Mouse (Mus musculus) MEL (cell line): ENCODE data around the gene Madd. TPM values are rescaled to one million over a fixed set of nuclear protein-coding genes. Genes with fewer than 3 reads are reported as not detected.
A peak's percentile ranks its signal among the peaks of the same experiment; 100 is the strongest.

Experiments used
- DNase-seq: peaks from one replicate; pipeline ENCODE4 v3.0.0; 2011; ENCODE audit warnings: low read depth, low spot score
- H3K27ac ChIP-seq: 2 replicates; pipeline ENCODE4 v1.5.1; 2012; ENCODE audit warnings: low read depth, mild to moderate bottlenecking, control low read depth, low read length, moderate library complexity; ENCODE audit not compliant: control insufficient read depth
- H3K27me3 ChIP-seq, 2 experiments: fragments of 150-350 bp in 1 of 2; sonication (generic) in 1 of 2; 2 replicates each; pipeline ENCODE4 v1.6.1; 2012; ENCODE audit warnings: low read length in 2 of 2, mild to moderate bottlenecking in 2 of 2, improper control_type of control experiment in 1 of 2, moderate library complexity in 1 of 2; ENCODE audit not compliant: insufficient read depth in 2 of 2, control insufficient read depth in 1 of 2
- H3K36me3 ChIP-seq, 2 experiments: 2 replicates each; pipeline ENCODE4 v1.6.1; 2012 to 2014; ENCODE audit warnings: low read length in 2 of 2, improper control_type of control experiment in 1 of 2, inconsistent platforms in 1 of 2, mild to moderate bottlenecking in 1 of 2; ENCODE audit not compliant: insufficient read depth in 2 of 2, control insufficient read depth in 1 of 2
- H3K4me1 ChIP-seq, 2 experiments: fragments of 150-350 bp in 1 of 2; sonication (generic) in 1 of 2; 2 replicates each; pipeline ENCODE4 v1.6.1; 2012; ENCODE audit warnings: low read length in 2 of 2, improper control_type of control experiment in 1 of 2, mild to moderate bottlenecking in 1 of 2; ENCODE audit not compliant: insufficient read depth in 2 of 2, control insufficient read depth in 1 of 2
- H3K4me3 ChIP-seq, 2 experiments: fragments of 150-350 bp in 1 of 2; sonication (generic) in 1 of 2; 2 replicates each; pipeline ENCODE4 v1.5.1; 2012; ENCODE audit warnings: low read depth in 2 of 2, low read length in 2 of 2, mild to moderate bottlenecking in 2 of 2, moderate library complexity in 2 of 2, control low read depth in 1 of 2, improper control_type of control experiment in 1 of 2; ENCODE audit not compliant: control insufficient read depth in 1 of 2, insufficient read depth in 1 of 2
- H3K79me2 ChIP-seq: 2 replicates; pipeline ENCODE4 v1.6.1; 2012; ENCODE audit warnings: mild to moderate bottlenecking, low read length, moderate library complexity; ENCODE audit not compliant: control insufficient read depth, poor library complexity, insufficient read depth
- H3K9ac ChIP-seq: 2 replicates; pipeline ENCODE4 v1.6.1; 2012; ENCODE audit warnings: low read depth, mild to moderate bottlenecking, control low read depth, low read length, moderate library complexity; ENCODE audit not compliant: control insufficient read depth, poor library complexity, severe bottlenecking
- H3K9me3 ChIP-seq: fragments of 150-350 bp; sonication (generic); replicated peaks from 2 replicates; pipeline ENCODE4 v1.6.1; 2012; ENCODE audit warnings: mild to moderate bottlenecking, low read length, improper control_type of control experiment, moderate library complexity; ENCODE audit not compliant: insufficient read depth
- BHLHE40 ChIP-seq: IDR thresholded peaks from 2 replicates; pipeline ENCODE4 v1.6.1; 2012; ENCODE audit warnings: low read depth, mild to moderate bottlenecking, inconsistent platforms, low read length, improper control_type of control experiment, borderline replicate concordance
- CHD1 ChIP-seq: IDR thresholded peaks from 2 replicates; pipeline ENCODE4 v1.6.1; 2012; ENCODE audit warnings: low read depth, mild to moderate bottlenecking, inconsistent platforms, low read length, improper control_type of control experiment
- CHD2 ChIP-seq: IDR thresholded peaks from 2 replicates; pipeline ENCODE4 v1.6.1; 2011; ENCODE audit warnings: low read length, improper control_type of control experiment
- ELF1 ChIP-seq: IDR thresholded peaks from 2 replicates; pipeline ENCODE4 v1.6.1; 2014; ENCODE audit warnings: low read depth, mild to moderate bottlenecking, inconsistent platforms, low read length, improper control_type of control experiment, moderate library complexity
- EP300 ChIP-seq, 2 experiments: IDR thresholded peaks; 2 replicates each; pipeline ENCODE4 v1.6.1; 2011; ENCODE audit warnings: improper control_type of control experiment in 2 of 2, low read length in 2 of 2, low read depth in 1 of 2, mild to moderate bottlenecking in 1 of 2
- ETS1 ChIP-seq: IDR thresholded peaks from 2 replicates; pipeline ENCODE4 v1.6.1; 2012; ENCODE audit warnings: low read depth, mild to moderate bottlenecking, inconsistent platforms, low read length, improper control_type of control experiment, moderate library complexity
- GATA1 ChIP-seq: IDR thresholded peaks from 2 replicates; pipeline ENCODE4 v1.6.1; 2011; ENCODE audit warnings: low read depth, low read length, improper control_type of control experiment
- HCFC1 ChIP-seq: IDR thresholded peaks from 2 replicates; pipeline ENCODE4 v1.6.1; 2012; ENCODE audit warnings: low read depth, mild to moderate bottlenecking, inconsistent platforms, low read length, improper control_type of control experiment, moderate library complexity
- MAFK ChIP-seq: IDR thresholded peaks from 2 replicates; pipeline ENCODE4 v1.6.1; 2011; ENCODE audit warnings: low read depth, mild to moderate bottlenecking, low read length, improper control_type of control experiment, borderline replicate concordance
- MAX ChIP-seq: IDR thresholded peaks from 2 replicates; pipeline ENCODE4 v1.6.1; 2011; ENCODE audit warnings: low read length, improper control_type of control experiment
- MEF2A ChIP-seq: IDR thresholded peaks from 2 replicates; pipeline ENCODE4 v1.6.1; 2014; ENCODE audit warnings: low read depth, mild to moderate bottlenecking, inconsistent platforms, low read length, improper control_type of control experiment; ENCODE audit not compliant: poor library complexity, insufficient replicate concordance, severe bottlenecking; ENCODE audit errors: extremely low read depth
- MXI1 ChIP-seq: IDR thresholded peaks from 2 replicates; pipeline ENCODE4 v1.6.1; 2011; ENCODE audit warnings: mild to moderate bottlenecking, low read depth, low read length, improper control_type of control experiment
- MYB ChIP-seq: IDR thresholded peaks from 2 replicates; pipeline ENCODE4 v1.6.1; 2011; ENCODE audit warnings: mild to moderate bottlenecking, low read depth, low read length, improper control_type of control experiment
- MYC ChIP-seq: IDR thresholded peaks from 2 replicates; pipeline ENCODE4 v1.6.1; 2011; ENCODE audit warnings: low read depth, mild to moderate bottlenecking, low read length, improper control_type of control experiment, moderate library complexity
- POLR2A ChIP-seq, 2 experiments: IDR thresholded peaks; 2 replicates each; pipeline ENCODE4 v1.6.1; 2011 to 2012; ENCODE audit warnings: low read length in 2 of 2, mild to moderate bottlenecking in 2 of 2, control low read depth in 1 of 2, improper control_type of control experiment in 1 of 2, low read depth in 1 of 2, moderate library complexity in 1 of 2; ENCODE audit not compliant: control insufficient read depth in 1 of 2, insufficient read depth in 1 of 2, poor library complexity in 1 of 2
- POLR2AphosphoS5 ChIP-seq: IDR thresholded peaks from 2 replicates; pipeline ENCODE4 v1.6.1; 2012; ENCODE audit warnings: low read depth, borderline replicate concordance, mild to moderate bottlenecking, inconsistent platforms, low read length, moderate library complexity, mixed read lengths
- RCOR1 ChIP-seq: IDR thresholded peaks from 2 replicates; pipeline ENCODE4 v1.6.1; 2012; ENCODE audit warnings: low read depth, mild to moderate bottlenecking, inconsistent platforms, low read length, improper control_type of control experiment
- SIN3A ChIP-seq: IDR thresholded peaks from 2 replicates; pipeline ENCODE4 v1.6.1; 2012; ENCODE audit warnings: low read length, improper control_type of control experiment, inconsistent platforms
- SMC3 ChIP-seq: IDR thresholded peaks from 2 replicates; pipeline ENCODE4 v1.6.1; 2011; ENCODE audit warnings: low read depth, low read length, improper control_type of control experiment
- TAL1 ChIP-seq: IDR thresholded peaks from 2 replicates; pipeline ENCODE4 v1.6.1; 2012; ENCODE audit warnings: mild to moderate bottlenecking, inconsistent platforms, low read length, moderate library complexity, mixed read lengths
- TBP ChIP-seq: IDR thresholded peaks from 2 replicates; pipeline ENCODE4 v1.8.0; 2011; ENCODE audit warnings: low read depth, low read length, improper control_type of control experiment
- TCF12 ChIP-seq: IDR thresholded peaks from 2 replicates; pipeline ENCODE4 v1.6.1; 2014; ENCODE audit warnings: low read depth, mild to moderate bottlenecking, inconsistent platforms, low read length, improper control_type of control experiment, moderate library complexity
- UBTF ChIP-seq: IDR thresholded peaks from 2 replicates; pipeline ENCODE4 v1.6.1; 2012; ENCODE audit warnings: low read depth, mild to moderate bottlenecking, inconsistent platforms, low read length, improper control_type of control experiment, moderate library complexity, borderline replicate concordance; ENCODE audit not compliant: insufficient read depth
- USF1 ChIP-seq: IDR thresholded peaks from 2 replicates; pipeline ENCODE4 v1.6.1; 2014; ENCODE audit warnings: low read depth, mild to moderate bottlenecking, inconsistent platforms, low read length, improper control_type of control experiment, moderate library complexity
- ZC3H11A ChIP-seq: IDR thresholded peaks from 2 replicates; pipeline ENCODE4 v1.6.1; 2012; ENCODE audit warnings: low read depth, mild to moderate bottlenecking, inconsistent platforms, low read length, improper control_type of control experiment
- ZMIZ1 ChIP-seq: IDR thresholded peaks from 2 replicates; pipeline ENCODE4 v1.6.1; 2012; ENCODE audit warnings: low read depth, mild to moderate bottlenecking, inconsistent platforms, low read length, improper control_type of control experiment, moderate library complexity
- ZNF384 ChIP-seq: IDR thresholded peaks from 2 replicates; pipeline ENCODE4 v1.6.1; 2012; ENCODE audit warnings: low read depth, mild to moderate bottlenecking, inconsistent platforms, low read length, improper control_type of control experiment
- polyA plus RNA-seq, 2 experiments: library from polyadenylated mRNA; stranded (reverse) in 1 of 2; unstranded in 1 of 2; fragments of >175 nt in 1 of 2; fragments of >200 nt in 1 of 2; gene quantifications; 2 replicates each; pipeline versions ENCODE4 v1.2.1 to v1.2.4; 2012; ENCODE audit warnings: low replicate concordance in 2 of 2, low read depth in 1 of 2; ENCODE audit not compliant: insufficient read length in 2 of 2, insufficient read depth in 1 of 2, missing spikeins in 1 of 2
- total RNA-seq: library from RNA; depleted of rRNA; stranded (reverse); fragments of 300-350 nt; gene quantifications from 2 replicates; pipeline ENCODE4 v1.2.3, GENCODE M21; 2012

Madd gene
- total and polyA plus RNA-seq, 3 experiments, result 17.5 to 27.4 TPM; not detected in 1

- TF ChIP-seq MYC, result no peak
- TF ChIP-seq POLR2A (IDR thresholded peaks at IDR 0.05; ENCODE audit: control insufficient read depth in 1 of 2, insufficient read depth in 1 of 2, low read depth in 1 of 2, low read length in 2 of 2, poor library complexity in 1 of 2), result peak; percentile 32 to 63; a peak in 2 of 4 replicates
These were observed 19.5 kb upstream of the Madd start for GRCm38 (mm10) chr2:91202972-91203656.

DNA sequence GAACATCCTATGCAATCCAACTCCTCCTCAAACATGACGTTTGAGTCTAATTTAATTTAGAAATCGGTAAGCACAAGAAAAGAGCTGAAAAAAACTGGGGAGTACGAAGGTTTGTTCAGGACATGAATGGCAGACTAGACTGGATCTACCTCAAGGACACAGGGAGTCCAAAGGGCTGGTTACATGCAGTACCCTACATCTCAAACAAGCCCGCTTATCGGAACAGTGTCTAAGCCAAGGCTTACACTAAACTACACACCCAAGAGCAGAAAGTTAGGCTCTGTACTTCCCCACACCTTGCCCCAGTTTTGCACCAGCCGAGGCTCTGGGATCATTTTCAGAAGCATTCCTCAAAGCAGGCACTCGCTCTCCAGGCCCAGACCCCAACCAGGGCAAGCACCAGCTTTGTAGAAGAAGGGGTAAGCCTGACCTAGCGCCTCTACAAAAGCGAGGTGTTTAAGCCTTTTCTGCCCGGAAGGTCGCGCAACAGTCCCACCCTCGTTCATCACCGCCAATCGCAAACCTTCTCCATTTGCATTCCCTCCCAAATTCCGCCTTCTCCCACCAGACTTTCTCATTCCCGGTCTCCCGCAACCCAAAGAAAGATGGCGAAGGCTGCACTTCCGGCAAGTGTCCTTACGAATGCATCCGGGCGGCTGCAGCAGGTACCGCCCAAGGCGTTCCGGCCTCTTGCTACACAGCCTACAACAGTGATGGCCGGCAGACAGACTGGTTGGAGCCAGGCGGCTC is 18.8 kb upstream of the Madd start, which contains the start of the genes Nr1h3 and Acp2:
Gene Nr1h3, minus strand, starts transcription at position 613 of the 750 bp plus-strand sequence.
Gene Acp2, plus strand, starts transcription at position 664 of the 750 bp plus-strand sequence.
- Histone ChIP-seq H3K27ac (peak within 1 kb of the TSS; percentile 71), H3K79me2 (peaks cover 3% of the 10 kb centered on the region; the same call in 1 of the 2 replicates), H3K4me1 (peaks cover 0 to 10% of the 10 kb centered on the region in 2 experiments; a peak in 2 of 4 replicates), H3K27me3 (no peaks in the 10 kb centered on the region), H3K4me3 (peak within 1 kb of the TSS; percentile 78 to 82), H3K9ac (peak within 1 kb of the TSS; percentile 77), H3K36me3 (peaks cover 0 to 9% of the 10 kb centered on the region in 2 experiments; a peak in 2 of 4 replicates), H3K9me3 (no peaks in the 10 kb centered on the region)
- peak; percentile 96 for DNase-seq
- TF ChIP-seq ZC3H11A (no peak), RCOR1 (0 out of 2 replicates have a peak, but pooled peaks have one; percentile 59), TAL1 (no peak), ELF1 (peak; percentile 86), MYC (0 out of 2 replicates have a peak, but pooled peaks have one; percentile 77), MEF2A (no peak), TBP (peak; percentile 94), ZNF384 (no peak), UBTF (no peak), USF1 (peak; percentile 28; the same call in 1 of the 2 replicates), POLR2A (IDR thresholded peaks at IDR 0.05; ENCODE audit: control insufficient read depth in 1 of 2, insufficient read depth in 1 of 2, low read depth in 1 of 2, low read length in 2 of 2, poor library complexity in 1 of 2) (peak in 1 of 2 experiments; percentile 84; a peak in 3 of 4 replicates), SMC3 (0 out of 2 replicates have a peak, but pooled peaks have one; percentile 8), ZMIZ1 (peak; percentile 71), BHLHE40 (no peak), MAX (peak; percentile 66), CHD1 (0 out of 2 replicates have a peak, but pooled peaks have one; percentile 42), CHD2 (no peak), EP300 (IDR thresholded peaks at IDR 0.05; ENCODE audit: low read depth in 1 of 2, low read length in 2 of 2) (0 out of 4 replicates have a peak, but pooled peaks of 1 of the 2 experiments have one; percentile 38), MXI1 (peak; percentile 81), HCFC1 (peak; percentile 99), POLR2AphosphoS5 (no peak), SIN3A (peak; percentile 93), MAFK (no peak), ETS1 (no peak), TCF12 (peak; percentile 90), GATA1 (no peak; the same call in 1 of the 2 replicates), MYB (no peak)

More at GRCm38 (mm10) chr2:91202972-91203656, 19.5 kb upstream of the Madd start:
- Histone ChIP-seq H3K9ac (peak overlapping the region; percentile 77), H3K79me2 (peaks cover 3% of the 10 kb centered on the region; the same call in 1 of the 2 replicates), H3K27ac (peak overlapping the region; percentile 51), H3K27me3 (no peaks in the 10 kb centered on the region), H3K36me3 (peaks cover 0 to 9% of the 10 kb centered on the region in 2 experiments; a peak in 2 of 4 replicates), H3K4me1 (peaks cover 0 to 10% of the 10 kb centered on the region in 2 experiments; a peak in 2 of 4 replicates), H3K4me3 (peak overlapping the region; percentile 78 to 82), H3K9me3 (no peaks in the 10 kb centered on the region)
- no peak for DNase-seq
